Mouse (Mus musculus): ENCODE measurements around the gene Gbe1. TPM values are rescaled to one million over a fixed set of nuclear protein-coding genes. Genes with fewer than 3 reads are reported as not detected.

The Gbe1 gene
- polyA plus RNA-seq, 1 experiment from 2014 or later: 10.9 TPM

- H3K27ac ChIP-seq (ENCODE audit: low read depth, low read length): no peak overlapping the region
- no peak overlapping the region for H3K4me2 ChIP-seq (ENCODE audit: low read depth, low read length)
- no peak overlapping the region for H3K9ac ChIP-seq (replicated peaks; ENCODE audit: low read depth, low read length)
- no peak overlapping the region for H3K4me3 ChIP-seq (ENCODE audit: low read depth, low read length)
- H3K9me3 ChIP-seq (ENCODE audit: control insufficient read depth, low read length): no peaks in the 10 kb centered on the region
- WGBS: 95% methylated on average over 2 of the region's 2 CpGs
- no peaks in the 10 kb centered on the region for H3K4me1 ChIP-seq (ENCODE audit: control insufficient read depth, insufficient read depth, low read length)
- no peak for ATAC-seq (ENCODE audit: low read depth)
- no peaks in the 10 kb centered on the region for H3K27me3 ChIP-seq (ENCODE audit: control insufficient read depth, insufficient read depth, low read length)
- no peaks in the 10 kb centered on the region for H3K36me3 ChIP-seq (ENCODE audit: control insufficient read depth, insufficient read depth, low read length)
Observed at GRCm38 (mm10) chr16:70387385-70387784, 73.6 kb downstream of the Gbe1 start.

- 89% methylated on average over 3 of the region's 3 CpGs for WGBS
- H3K9me3 ChIP-seq (ENCODE audit: control insufficient read depth, low read length): no peaks in the 10 kb centered on the region
Observed at GRCm38 (mm10) chr16:70395276-70395675, 81.5 kb downstream of the Gbe1 start.

DNA sequence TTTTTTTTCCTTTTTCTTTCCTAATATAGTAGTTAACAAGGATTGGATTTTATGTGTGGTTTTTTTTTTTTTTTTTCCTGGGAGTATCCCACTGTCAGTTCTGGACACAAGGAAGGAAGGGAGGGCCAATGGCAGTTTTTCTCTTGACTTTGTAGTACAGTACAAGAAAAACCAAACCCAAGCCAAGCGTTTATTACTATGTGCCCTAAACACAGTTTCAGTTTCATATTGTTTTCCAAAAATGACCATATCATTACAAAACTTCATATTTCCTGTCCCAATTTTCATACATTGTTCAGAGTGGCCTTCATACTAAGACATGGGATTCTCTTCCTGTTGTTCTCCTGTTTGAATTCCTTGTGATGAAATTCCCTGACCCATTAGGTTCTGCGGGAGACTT, 94.0 kb downstream of the Gbe1 start:
- Histone ChIP-seq H3K4me2 (ENCODE audit: low read depth, low read length) (no peak overlapping the region), H3K9ac (replicated peaks; ENCODE audit: low read depth, low read length) (no peak overlapping the region), H3K27me3 (ENCODE audit: control insufficient read depth, insufficient read depth, low read length) (no peaks in the 10 kb centered on the region), H3K9me3 (ENCODE audit: control insufficient read depth, low read length) (no peaks in the 10 kb centered on the region), H3K4me1 (ENCODE audit: control insufficient read depth, insufficient read depth, low read length) (no peaks in the 10 kb centered on the region), H3K36me3 (ENCODE audit: control insufficient read depth, insufficient read depth, low read length) (no peaks in the 10 kb centered on the region), H3K27ac (ENCODE audit: low read depth, low read length) (no peak overlapping the region), H3K4me3 (ENCODE audit: low read depth, low read length) (no peak overlapping the region)
- no peak for ATAC-seq (ENCODE audit: low read depth)
- WGBS: 95% methylated on average over 2 of the region's 2 CpGs

More at GRCm38 (mm10) chr16:70395276-70395675, 81.5 kb downstream of the Gbe1 start:
- Histone ChIP-seq H3K4me2 (ENCODE audit: low read depth, low read length) (no peak overlapping the region), H3K36me3 (ENCODE audit: control insufficient read depth, insufficient read depth, low read length) (no peaks in the 10 kb centered on the region), H3K27me3 (ENCODE audit: control insufficient read depth, insufficient read depth, low read length) (no peaks in the 10 kb centered on the region), H3K4me1 (ENCODE audit: control insufficient read depth, insufficient read depth, low read length) (no peaks in the 10 kb centered on the region), H3K4me3 (ENCODE audit: low read depth, low read length) (no peak overlapping the region), H3K27ac (ENCODE audit: low read depth, low read length) (no peak overlapping the region), H3K9ac (replicated peaks; ENCODE audit: low read depth, low read length) (no peak overlapping the region)
- ATAC-seq (ENCODE audit: low read depth): no peak

GRCm38 (mm10) chr16:70421077-70421476, 107.3 kb downstream of the Gbe1 start:
- Histone ChIP-seq H3K36me3 (ENCODE audit: control insufficient read depth, insufficient read depth, low read length) (no peaks in the 10 kb centered on the region), H3K9me3 (ENCODE audit: control insufficient read depth, low read length) (no peaks in the 10 kb centered on the region), H3K27me3 (ENCODE audit: control insufficient read depth, insufficient read depth, low read length) (no peaks in the 10 kb centered on the region), H3K4me2 (ENCODE audit: low read depth, low read length) (no peak overlapping the region), H3K4me3 (ENCODE audit: low read depth, low read length) (no peak overlapping the region), H3K27ac (ENCODE audit: low read depth, low read length) (no peak overlapping the region), H3K4me1 (ENCODE audit: control insufficient read depth, insufficient read depth, low read length) (no peaks in the 10 kb centered on the region), H3K9ac (replicated peaks; ENCODE audit: low read depth, low read length) (no peak overlapping the region)
- 83% methylated on average over 3 of the region's 3 CpGs for WGBS
- ATAC-seq (ENCODE audit: low read depth): no peak

DNA sequence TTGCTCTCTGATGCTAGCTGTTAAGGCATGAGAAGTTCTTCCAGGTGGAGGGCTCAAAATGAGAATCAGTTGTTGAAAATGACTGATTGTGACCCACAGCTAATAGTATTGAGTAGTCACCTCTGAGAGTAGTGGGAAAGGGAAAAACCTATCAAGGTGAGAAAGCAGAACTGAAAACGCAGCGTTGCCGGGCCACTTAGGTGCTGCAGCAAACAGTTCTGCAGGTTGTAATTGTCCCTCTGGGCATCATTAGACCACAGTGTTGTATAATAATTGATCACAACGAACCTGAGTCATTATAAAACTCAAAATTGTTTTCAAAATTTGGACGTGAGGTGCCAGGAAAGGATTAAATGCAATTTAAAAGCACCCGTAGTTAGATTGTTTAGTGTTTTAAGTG, 135.8 kb downstream of the Gbe1 start:
- no peaks in the 10 kb centered on the region for H3K4me1 ChIP-seq (ENCODE audit: control insufficient read depth, insufficient read depth, low read length)
- no peak overlapping the region for H3K27ac ChIP-seq (ENCODE audit: low read depth, low read length)
- WGBS: 60% methylated on average over 6 of the region's 6 CpGs
- no peaks in the 10 kb centered on the region for H3K36me3 ChIP-seq (ENCODE audit: control insufficient read depth, insufficient read depth, low read length)
- no peaks in the 10 kb centered on the region for H3K9me3 ChIP-seq (ENCODE audit: control insufficient read depth, low read length)
- no peaks in the 10 kb centered on the region for H3K27me3 ChIP-seq (ENCODE audit: control insufficient read depth, insufficient read depth, low read length)
- no peak for ATAC-seq (ENCODE audit: low read depth)
- H3K4me3 ChIP-seq (ENCODE audit: low read depth, low read length): no peak overlapping the region
- H3K9ac ChIP-seq (replicated peaks; ENCODE audit: low read depth, low read length): no peak overlapping the region
- H3K4me2 ChIP-seq (ENCODE audit: low read depth, low read length): no peak overlapping the region

DNA sequence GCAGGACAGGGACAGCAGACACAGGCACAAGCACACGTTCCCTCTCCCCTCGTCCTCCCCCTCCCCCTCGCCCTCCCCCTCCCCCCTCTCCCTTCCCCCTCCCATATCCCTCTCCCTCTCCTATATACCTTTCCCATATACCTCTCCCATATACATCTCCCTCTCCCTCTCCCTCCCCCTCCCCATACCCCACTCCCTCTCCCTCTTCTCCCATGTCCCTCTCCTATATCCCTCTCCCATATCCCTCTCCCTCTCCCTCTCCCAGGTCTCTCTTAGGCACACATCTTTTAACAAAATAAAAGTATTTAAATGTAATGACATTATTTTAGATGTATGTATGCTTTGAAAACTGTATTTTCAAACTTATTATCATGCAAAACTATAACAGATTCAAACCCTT, 161.8 kb downstream of the Gbe1 start:
- H3K4me2 ChIP-seq (ENCODE audit: low read depth, low read length): no peak overlapping the region
- WGBS: no CpG with 5 or more reads among the region's 3 CpGs

DNA sequence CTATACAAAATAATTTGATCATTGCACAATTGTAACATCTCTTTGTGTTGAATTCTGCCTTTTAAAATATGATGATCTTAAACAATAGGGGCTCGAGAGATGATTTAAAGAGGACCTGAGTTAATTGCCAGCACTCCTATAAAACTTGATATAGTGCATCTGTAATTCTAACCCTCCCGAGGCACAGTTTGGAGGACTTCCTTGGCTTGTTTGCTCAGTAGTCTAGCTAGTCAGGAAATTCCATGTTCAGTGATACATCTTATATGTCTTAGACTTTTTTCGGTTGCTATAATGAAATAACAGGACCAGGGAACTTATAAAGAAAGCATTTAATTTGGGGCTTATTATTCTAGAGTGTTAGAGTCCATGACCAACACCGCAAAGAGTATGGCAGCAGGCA, 162.4 kb downstream of the Gbe1 start:
- Histone ChIP-seq H3K9ac (replicated peaks; ENCODE audit: low read depth, low read length) (no peak overlapping the region), H3K4me2 (ENCODE audit: low read depth, low read length) (no peak overlapping the region), H3K36me3 (ENCODE audit: control insufficient read depth, insufficient read depth, low read length) (no peaks in the 10 kb centered on the region), H3K4me3 (ENCODE audit: low read depth, low read length) (no peak overlapping the region), H3K27me3 (ENCODE audit: control insufficient read depth, insufficient read depth, low read length) (no peaks in the 10 kb centered on the region), H3K9me3 (ENCODE audit: control insufficient read depth, low read length) (no peaks in the 10 kb centered on the region), H3K27ac (ENCODE audit: low read depth, low read length) (no peak overlapping the region), H3K4me1 (ENCODE audit: control insufficient read depth, insufficient read depth, low read length) (no peaks in the 10 kb centered on the region)
- ATAC-seq (ENCODE audit: low read depth): no peak
- WGBS: 80% methylated on average over 4 of the region's 4 CpGs

More for the DNA sequence above, 161.8 kb downstream of the Gbe1 start:
- H3K9me3 ChIP-seq (ENCODE audit: control insufficient read depth, low read length): no peaks in the 10 kb centered on the region
- H3K4me1 ChIP-seq (ENCODE audit: control insufficient read depth, insufficient read depth, low read length): no peaks in the 10 kb centered on the region
- no peak overlapping the region for H3K9ac ChIP-seq (replicated peaks; ENCODE audit: low read depth, low read length)
- no peak for ATAC-seq (ENCODE audit: low read depth)
- no peaks in the 10 kb centered on the region for H3K36me3 ChIP-seq (ENCODE audit: control insufficient read depth, insufficient read depth, low read length)
- H3K27me3 ChIP-seq (ENCODE audit: control insufficient read depth, insufficient read depth, low read length): no peaks in the 10 kb centered on the region
- H3K4me3 ChIP-seq (ENCODE audit: low read depth, low read length): no peak overlapping the region
- no peak overlapping the region for H3K27ac ChIP-seq (ENCODE audit: low read depth, low read length)

DNA sequence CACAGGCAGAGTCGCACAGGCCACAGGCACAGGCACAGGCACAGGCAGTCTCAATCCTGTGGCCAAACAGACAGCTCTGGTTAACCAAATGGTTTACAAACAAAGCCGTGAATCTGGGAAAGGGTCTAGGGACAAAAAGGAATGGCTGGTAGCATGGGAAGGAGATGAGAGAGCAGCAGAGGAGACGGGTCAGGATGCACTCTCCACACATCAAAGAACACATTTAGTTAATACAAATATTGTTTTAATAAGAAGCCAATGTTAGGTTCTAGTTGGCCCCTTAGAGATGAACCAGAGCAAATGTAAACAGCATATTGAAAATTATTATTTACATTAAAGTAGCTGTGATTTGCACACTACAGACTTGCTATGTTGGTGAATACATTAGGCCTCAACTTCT, 166.7 kb downstream of the Gbe1 start:
- Histone ChIP-seq H3K27ac (ENCODE audit: low read depth, low read length) (no peak overlapping the region), H3K4me2 (ENCODE audit: low read depth, low read length) (no peak overlapping the region), H3K27me3 (ENCODE audit: control insufficient read depth, insufficient read depth, low read length) (no peaks in the 10 kb centered on the region), H3K4me1 (ENCODE audit: control insufficient read depth, insufficient read depth, low read length) (no peaks in the 10 kb centered on the region), H3K9ac (replicated peaks; ENCODE audit: low read depth, low read length) (no peak overlapping the region), H3K4me3 (ENCODE audit: low read depth, low read length) (no peak overlapping the region), H3K36me3 (ENCODE audit: control insufficient read depth, insufficient read depth, low read length) (no peaks in the 10 kb centered on the region), H3K9me3 (ENCODE audit: control insufficient read depth, low read length) (no peaks in the 10 kb centered on the region)
- ATAC-seq (ENCODE audit: low read depth): no peak
- WGBS: 93% methylated on average over 3 of the region's 3 CpGs

DNA sequence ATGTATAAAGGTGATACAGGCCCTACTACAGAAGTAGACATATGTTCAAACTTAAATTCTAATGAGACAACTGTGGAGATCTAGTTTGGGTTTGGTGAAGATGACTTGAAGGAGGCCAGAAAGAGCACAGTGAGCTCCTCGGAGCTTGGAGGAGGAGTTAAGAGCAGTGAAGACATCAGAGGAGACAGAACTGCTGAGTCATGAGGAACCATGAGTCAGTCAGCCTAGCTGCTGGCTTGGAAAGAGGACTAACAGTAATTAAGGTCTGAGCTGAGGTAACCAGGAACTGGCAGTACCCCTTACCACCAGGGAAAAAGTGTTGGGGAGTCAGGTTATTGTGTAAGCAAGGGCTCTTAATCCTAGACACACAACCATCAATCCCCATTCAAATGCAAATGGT, 192.7 kb downstream of the Gbe1 start:
- H3K4me1 ChIP-seq (ENCODE audit: control insufficient read depth, insufficient read depth, low read length): no peaks in the 10 kb centered on the region
- ATAC-seq (ENCODE audit: low read depth): no peak
- H3K27ac ChIP-seq (ENCODE audit: low read depth, low read length): no peak overlapping the region
- H3K4me3 ChIP-seq (ENCODE audit: low read depth, low read length): no peak overlapping the region
- no peaks in the 10 kb centered on the region for H3K27me3 ChIP-seq (ENCODE audit: control insufficient read depth, insufficient read depth, low read length)
- 79% methylated on average over 1 of the region's 1 CpGs for WGBS
- H3K36me3 ChIP-seq (ENCODE audit: control insufficient read depth, insufficient read depth, low read length): no peaks in the 10 kb centered on the region
- H3K9me3 ChIP-seq (ENCODE audit: control insufficient read depth, low read length): no peaks in the 10 kb centered on the region
- no peak overlapping the region for H3K9ac ChIP-seq (replicated peaks; ENCODE audit: low read depth, low read length)
- no peak overlapping the region for H3K4me2 ChIP-seq (ENCODE audit: low read depth, low read length)

GRCm38 (mm10) chr16:70510938-70511337, 197.2 kb downstream of the Gbe1 start:
- no peak overlapping the region for H3K4me3 ChIP-seq (ENCODE audit: low read depth, low read length)
- no peaks in the 10 kb centered on the region for H3K9me3 ChIP-seq (ENCODE audit: control insufficient read depth, low read length)
- no peak overlapping the region for H3K4me2 ChIP-seq (ENCODE audit: low read depth, low read length)
- 89% methylated on average over 3 of the region's 3 CpGs for WGBS
- H3K4me1 ChIP-seq (ENCODE audit: control insufficient read depth, insufficient read depth, low read length): no peaks in the 10 kb centered on the region
- ATAC-seq (ENCODE audit: low read depth): no peak
- no peaks in the 10 kb centered on the region for H3K36me3 ChIP-seq (ENCODE audit: control insufficient read depth, insufficient read depth, low read length)
- no peak overlapping the region for H3K9ac ChIP-seq (replicated peaks; ENCODE audit: low read depth, low read length)
- no peaks in the 10 kb centered on the region for H3K27me3 ChIP-seq (ENCODE audit: control insufficient read depth, insufficient read depth, low read length)
- no peak overlapping the region for H3K27ac ChIP-seq (ENCODE audit: low read depth, low read length)

Measured in neural tube, embryonic 14.5 days (tissue).